8 mouse cellular contexts compared by ENCODE assay signal in genomic region chrX:73007597-73008479, GRCm38 (mm10). TPM values are rescaled to one million over a fixed set of nuclear protein-coding genes. Genes with fewer than 3 reads are reported as not detected.
A peak's percentile ranks its signal among the peaks of the same experiment; 100 is the strongest.
DNase-seq lines count a peak whose midpoint lies in the region; ATAC-seq and TF ChIP-seq lines count a peak whose summit lies in the region.

No protein-coding gene starts in this region.

- H3K27me3 ChIP-seq in forebrain, embryonic 16.5 days (replicated peaks; ENCODE audit: control insufficient read depth, insufficient read depth, low read length), result no peaks in the 10 kb centered on the region
- H3K27me3 ChIP-seq in lung, embryonic 15.5 days, result no peaks in the 10 kb centered on the region

- peak overlapping the region; percentile 64; the same call in 1 of the 2 replicates for H3K9ac ChIP-seq in ES-E14 (ENCODE audit: insufficient read depth, low read depth, low read length, poor library complexity, severe bottlenecking)
- H3K9ac ChIP-seq in forebrain, embryonic 16.5 days (replicated peaks; ENCODE audit: low read depth, low read length), result peak overlapping the region; percentile 50
- H3K9ac ChIP-seq in lung, embryonic 15.5 days, result peak overlapping the region; percentile 16

- H3K4me2 ChIP-seq in forebrain, embryonic 16.5 days (ENCODE audit: low read length), result peak overlapping the region; percentile 58
- peak overlapping the region; percentile 50 for H3K4me2 ChIP-seq in lung, embryonic 15.5 days

- no peaks in the 10 kb centered on the region; the same call in 1 of the 2 replicates for H3K36me3 ChIP-seq in ES-E14 (ENCODE audit: control insufficient read depth, insufficient read depth, low read length, poor library complexity, severe bottlenecking)
- no peaks in the 10 kb centered on the region for H3K36me3 ChIP-seq in forebrain, embryonic 16.5 days (ENCODE audit: control insufficient read depth, insufficient read depth)
- H3K36me3 ChIP-seq in lung, embryonic 15.5 days, result no peaks in the 10 kb centered on the region

- 16% methylated on average over 24 of the region's 27 CpGs for WGBS in forebrain, embryonic 16.5 days
- WGBS in lung, embryonic 15.5 days, result 12% methylated on average over 25 of the region's 27 CpGs

- no peak overlapping the region for H3K27ac ChIP-seq in ES-E14 (ENCODE audit: insufficient read depth, low read depth, low read length, poor library complexity, severe bottlenecking)
- peak overlapping the region; percentile 82 for H3K27ac ChIP-seq in forebrain, embryonic 16.5 days (ENCODE audit: low read length)
- peak overlapping the region; percentile 61 for H3K27ac ChIP-seq in lung, embryonic 15.5 days

- H3K4me3 ChIP-seq in ES-E14 (ENCODE audit: insufficient read depth in 1 of 2, low read depth in 1 of 2, low read length in 2 of 2, poor library complexity in 1 of 2, severe bottlenecking in 1 of 2), result peak overlapping the region; percentile 42 to 66; a peak in 3 of 4 replicates
- peak overlapping the region; percentile 41 for H3K4me3 ChIP-seq in forebrain, embryonic 16.5 days (replicated peaks; ENCODE audit: low read length)
- H3K4me3 ChIP-seq in lung, embryonic 15.5 days, result peak overlapping the region; percentile 34

- in situ Hi-C loops in ES-E14 (cut with MboI; ENCODE audit: low sequenced_read_pairs in 2 of 2, unreplicated experiment in 2 of 2), result no loop called here

- no peaks in the 10 kb centered on the region for H3K4me1 ChIP-seq in ES-E14 (ENCODE audit: control insufficient read depth in 2 of 2, insufficient read depth in 2 of 2, low read length in 2 of 2, poor library complexity in 1 of 2)
- no peaks in the 10 kb centered on the region for H3K4me1 ChIP-seq in forebrain, embryonic 16.5 days (replicated peaks; ENCODE audit: control insufficient read depth, insufficient read depth, low read length)
- H3K4me1 ChIP-seq in lung, embryonic 15.5 days, result no peaks in the 10 kb centered on the region

- peak; percentile 99 for ATAC-seq in forebrain, embryonic 16.5 days
- peak; percentile 99 for ATAC-seq in lung, embryonic 15.5 days (ENCODE audit: borderline replicate concordance, extremely low read depth, low FRiP score, low TSS enrichment)

- no peaks in the 10 kb centered on the region for H3K9me3 ChIP-seq in ES-E14 (ENCODE audit: control insufficient read depth, insufficient read depth, low read depth, low read length)
- no peaks in the 10 kb centered on the region for H3K9me3 ChIP-seq in forebrain, embryonic 16.5 days (ENCODE audit: control insufficient read depth, low read length)
- no peaks in the 10 kb centered on the region for H3K9me3 ChIP-seq in lung, embryonic 15.5 days

- peak; percentile 78 for DNase-seq in ES-E14 (ENCODE audit: low read depth, low spot score)
- peak; percentile 95 for DNase-seq in cerebellum, adult 11-12 months
- DNase-seq in heart, postnatal 4 days, result peak; percentile 94
- DNase-seq in layer of hippocampus, adult 8-10 months (ENCODE audit: low spot score in 2 of 2), result peak; percentile 90 to 95
- peak; percentile 86 for DNase-seq in ovary, adult 18-20 months (ENCODE audit: low spot score)
- DNase-seq in thymus, postnatal 0 days (ENCODE audit: low spot score), result peak; percentile 92

TF ChIP-seq in ES-E14, 5 proteins besides CTCF, POLR2A, EP300 and RAD21:
- TF ChIP-seq MAFK (IDR thresholded peaks at IDR 0.05; ENCODE audit: insufficient read depth, low read depth, low read length) (no peak), HCFC1 (IDR thresholded peaks at IDR 0.05; ENCODE audit: borderline replicate concordance, insufficient read depth, low read length) (peak; percentile 44; the same call in 1 of the 2 replicates), ZC3H11A (IDR thresholded peaks at IDR 0.05; ENCODE audit: borderline replicate concordance, low read depth, low read length) (peak; percentile 100)

RNA-seq across cellular contexts. Expression of gene Zfp185, which starts 20.7 kb away (rescaled TPM):
- total RNA-seq in ES-E14 (2012; rRNA removed), result 8.5 and 9.8 TPM in 2 replicates
- polyA plus RNA-seq in forebrain, embryonic 16.5 days (2015; fragmentation: Nextera tagmentation; extraction: Ambion mirVana), result 0.96 and 1.9 TPM in 2 replicates
- 1 to 10 TPM; 2.3 to 2.6 TPM for total RNA-seq in heart, postnatal 4 days (2021)
- total RNA-seq in layer of hippocampus, adult 8-10 months (2022), result 1 to 10 TPM; 1.3 to 1.8 (median 1.5) TPM
- 7.1 TPM in 2 replicates for polyA plus RNA-seq in lung, embryonic 15.5 days (2015; fragmentation: Nextera tagmentation; extraction: Ambion mirVana)
- 0.78 and 0.96 TPM in 2 replicates for polyA plus RNA-seq in thymus, postnatal 0 days (2015; fragmentation: Nextera tagmentation; extraction: Ambion mirVana)

RNA-seq across cellular contexts. Expression of gene Pnma5, which starts 29.1 kb away (rescaled TPM):
- total RNA-seq in ES-E14 (2012; rRNA removed), result 36.5 and 40.7 TPM in 2 replicates
- 0.22 TPM in 1 of 2 replicates, not detected in the other for polyA plus RNA-seq in forebrain, embryonic 16.5 days (2015; fragmentation: Nextera tagmentation; extraction: Ambion mirVana)
- under 1 TPM; 0.14 to 0.19 TPM for total RNA-seq in heart, postnatal 4 days (2021)
- 1 to 10 TPM in 1 of 4 experiments, under 1 TPM in 3; 0.20 to 1.1 (median 0.41) TPM for total RNA-seq in layer of hippocampus, adult 8-10 months (2022)
- polyA plus RNA-seq in lung, embryonic 15.5 days (2015; fragmentation: Nextera tagmentation; extraction: Ambion mirVana), result 0.08 TPM in 1 of 2 replicates, not detected in the other
- polyA plus RNA-seq in thymus, postnatal 0 days (2015; fragmentation: Nextera tagmentation; extraction: Ambion mirVana), result 0.09 TPM in 1 of 2 replicates, not detected in the other

RNA-seq across cellular contexts. Expression of gene Pnma3, which starts 56.7 kb away (rescaled TPM):
- 0.16 and 0.18 TPM in 2 replicates for total RNA-seq in ES-E14 (2012; rRNA removed)
- 2.5 and 3.0 TPM in 2 replicates for polyA plus RNA-seq in forebrain, embryonic 16.5 days (2015; fragmentation: Nextera tagmentation; extraction: Ambion mirVana)
- not detected for total RNA-seq in heart, postnatal 4 days (2021)
- total RNA-seq in layer of hippocampus, adult 8-10 months (2022), result 10 to 100 TPM; 18.6 to 27.3 (median 22.1) TPM
- polyA plus RNA-seq in lung, embryonic 15.5 days (2015; fragmentation: Nextera tagmentation; extraction: Ambion mirVana), result 0.17 and 0.18 TPM in 2 replicates
- polyA plus RNA-seq in thymus, postnatal 0 days (2015; fragmentation: Nextera tagmentation; extraction: Ambion mirVana), result not detected in 2 replicates

Comparison
In these comparisons a context has a peak if more than half of its experiments do, and no peak if none do; other contexts are left out.
1. RNA of gene Pnma5, which starts 29.1 kb away (total RNA-seq): 36.5 to 40.7 TPM in ES-E14; 0.20 to 1.1 TPM in layer of hippocampus, adult 8-10 months and 0.14 to 0.19 TPM in heart, postnatal 4 days; every median in the first group is over 10 times any median in the second.
2. RNA of gene Pnma3, which starts 56.7 kb away (total RNA-seq): 18.6 to 27.3 TPM in layer of hippocampus, adult 8-10 months; 0.16 to 0.18 TPM in ES-E14 and not detected in heart, postnatal 4 days; every median in the first group is over 10 times any median in the second.
3. Peak in every context shown above with its lines, with median percentiles within 50 percentile points of each other: DNase-seq, H3K4me3 ChIP-seq and H3K9ac ChIP-seq.